Mouse (Mus musculus): ENCODE results near the gene Trip10. TPM values are rescaled to one million over a fixed set of nuclear protein-coding genes. Genes with fewer than 3 reads are reported as not detected.
A peak's percentile ranks its signal among the peaks of the same experiment; 100 is the strongest.

Trip10 gene
- polyA plus RNA-seq, 1 experiment = 61.1 TPM

- no peak overlapping the region for H3K9ac ChIP-seq (ENCODE audit: low read depth, poor library complexity, severe bottlenecking)
- H3K4me3 ChIP-seq (ENCODE audit: low read depth, low read length) = no peak overlapping the region
- H3K4me1 ChIP-seq (ENCODE audit: control insufficient read depth, insufficient read depth, low read length) = peaks cover 12% of the 10 kb centered on the region
- TF ChIP-seq EP300 (IDR thresholded peaks at IDR 0.05; ENCODE audit: insufficient read depth, low read depth, low read length) (no peak), POLR2A (IDR thresholded peaks at IDR 0.05; ENCODE audit: insufficient read depth, low read length) (no peak), CTCF (IDR thresholded peaks at IDR 0.05; ENCODE audit: low read depth, low read length) (no peak)
- peaks cover 17% of the 10 kb centered on the region for H3K36me3 ChIP-seq (ENCODE audit: control insufficient read depth, insufficient read depth, low read length, poor library complexity, severe bottlenecking)
- H3K27ac ChIP-seq (ENCODE audit: insufficient read depth, low read length) = no peak overlapping the region
- H3K9me3 ChIP-seq (replicated peaks; ENCODE audit: control insufficient read depth, insufficient read depth, low read length, poor library complexity, severe bottlenecking) = no peaks in the 10 kb centered on the region
- H3K27me3 ChIP-seq (ENCODE audit: control insufficient read depth, insufficient read depth, low read length, poor library complexity, severe bottlenecking) = no peaks in the 10 kb centered on the region
Observed at GRCm38 (mm10) chr17:57264972-57265945, 16.0 kb downstream of the Trip10 start.

- H3K4me1 ChIP-seq (ENCODE audit: control insufficient read depth, insufficient read depth, low read length) = peaks cover 8% of the 10 kb centered on the region
- H3K27ac ChIP-seq (ENCODE audit: insufficient read depth, low read length) = no peak overlapping the region
- H3K27me3 ChIP-seq (ENCODE audit: control insufficient read depth, insufficient read depth, low read length, poor library complexity, severe bottlenecking) = no peaks in the 10 kb centered on the region
- peaks cover 5% of the 10 kb centered on the region; the same call in 1 of the 2 replicates for H3K9me3 ChIP-seq (replicated peaks; ENCODE audit: control insufficient read depth, insufficient read depth, low read length, poor library complexity, severe bottlenecking)
- H3K36me3 ChIP-seq (ENCODE audit: control insufficient read depth, insufficient read depth, low read length, poor library complexity, severe bottlenecking) = peaks cover 7% of the 10 kb centered on the region
- no peak for TF ChIP-seq EP300 (IDR thresholded peaks at IDR 0.05; ENCODE audit: insufficient read depth, low read depth, low read length)
- TF ChIP-seq POLR2A (IDR thresholded peaks at IDR 0.05; ENCODE audit: insufficient read depth, low read length) = no peak
- TF ChIP-seq CTCF (IDR thresholded peaks at IDR 0.05; ENCODE audit: low read depth, low read length) = no peak
- no peak overlapping the region for H3K9ac ChIP-seq (ENCODE audit: low read depth, poor library complexity, severe bottlenecking)
- H3K4me3 ChIP-seq (ENCODE audit: low read depth, low read length) = no peak overlapping the region
Observed at GRCm38 (mm10) chr17:57267556-57268126, 18.4 kb downstream of the Trip10 start.

- Histone ChIP-seq H3K27me3 (ENCODE audit: control insufficient read depth, insufficient read depth, low read length, poor library complexity, severe bottlenecking) (no peaks in the 10 kb centered on the region), H3K4me3 (ENCODE audit: low read depth, low read length) (no peak overlapping the region), H3K4me1 (ENCODE audit: control insufficient read depth, insufficient read depth, low read length) (no peaks in the 10 kb centered on the region), H3K9ac (ENCODE audit: low read depth, poor library complexity, severe bottlenecking) (no peak overlapping the region), H3K36me3 (ENCODE audit: control insufficient read depth, insufficient read depth, low read length, poor library complexity, severe bottlenecking) (no peaks in the 10 kb centered on the region), H3K27ac (ENCODE audit: insufficient read depth, low read length) (no peak overlapping the region), H3K9me3 (replicated peaks; ENCODE audit: control insufficient read depth, insufficient read depth, low read length, poor library complexity, severe bottlenecking) (peaks cover 5% of the 10 kb centered on the region; the same call in 1 of the 2 replicates)
- TF ChIP-seq POLR2A (IDR thresholded peaks at IDR 0.05; ENCODE audit: insufficient read depth, low read length) (no peak), CTCF (IDR thresholded peaks at IDR 0.05; ENCODE audit: low read depth, low read length) (no peak)
Observed at GRCm38 (mm10) chr17:57271301-57271700, 22.0 kb downstream of the Trip10 start.

GRCm38 (mm10) chr17:57273846-57274245, 24.6 kb downstream of the Trip10 start:
- no peak overlapping the region for H3K9ac ChIP-seq (ENCODE audit: low read depth, poor library complexity, severe bottlenecking)
- TF ChIP-seq CTCF (IDR thresholded peaks at IDR 0.05; ENCODE audit: low read depth, low read length) (no peak), EP300 (IDR thresholded peaks at IDR 0.05; ENCODE audit: insufficient read depth, low read depth, low read length) (0 out of 2 replicates have a peak, but pooled peaks have one; percentile 73)
- H3K9me3 ChIP-seq (replicated peaks; ENCODE audit: control insufficient read depth, insufficient read depth, low read length, poor library complexity, severe bottlenecking) = peaks cover 5% of the 10 kb centered on the region; the same call in 1 of the 2 replicates
- no peaks in the 10 kb centered on the region for H3K36me3 ChIP-seq (ENCODE audit: control insufficient read depth, insufficient read depth, low read length, poor library complexity, severe bottlenecking)
- no peak overlapping the region for H3K4me3 ChIP-seq (ENCODE audit: low read depth, low read length)
- no peaks in the 10 kb centered on the region for H3K4me1 ChIP-seq (ENCODE audit: control insufficient read depth, insufficient read depth, low read length)
- H3K27me3 ChIP-seq (ENCODE audit: control insufficient read depth, insufficient read depth, low read length, poor library complexity, severe bottlenecking) = no peaks in the 10 kb centered on the region
- no peak overlapping the region for H3K27ac ChIP-seq (ENCODE audit: insufficient read depth, low read length)

DNA sequence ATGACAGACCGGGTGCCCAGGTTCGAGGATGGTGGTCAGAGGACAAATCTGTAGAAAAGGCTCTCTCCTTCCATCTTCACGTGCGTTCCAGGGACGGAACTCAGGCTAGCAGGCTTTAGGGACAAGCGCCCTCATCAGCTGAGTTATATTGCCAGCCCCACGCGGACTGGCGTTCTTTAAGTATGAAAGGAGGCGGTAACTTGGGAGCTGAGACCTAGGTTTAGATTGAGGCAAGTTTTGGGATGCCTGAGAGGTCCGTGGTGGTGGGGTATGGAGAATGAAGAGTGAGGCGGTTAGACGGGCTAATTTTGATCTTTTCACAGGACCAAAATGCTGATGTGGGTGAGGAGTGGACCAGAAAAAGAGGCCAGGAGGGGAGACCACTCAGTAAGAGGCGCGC, 25.4 kb downstream of the Trip10 start:
- Histone ChIP-seq H3K9ac (ENCODE audit: low read depth, poor library complexity, severe bottlenecking) (peak overlapping the region; percentile 28), H3K4me1 (ENCODE audit: control insufficient read depth, insufficient read depth, low read length) (no peaks in the 10 kb centered on the region), H3K27ac (ENCODE audit: insufficient read depth, low read length) (no peak overlapping the region), H3K36me3 (ENCODE audit: control insufficient read depth, insufficient read depth, low read length, poor library complexity, severe bottlenecking) (no peaks in the 10 kb centered on the region), H3K9me3 (replicated peaks; ENCODE audit: control insufficient read depth, insufficient read depth, low read length, poor library complexity, severe bottlenecking) (peaks cover 5% of the 10 kb centered on the region; the same call in 1 of the 2 replicates), H3K4me3 (ENCODE audit: low read depth, low read length) (peak overlapping the region; percentile 90), H3K27me3 (ENCODE audit: control insufficient read depth, insufficient read depth, low read length, poor library complexity, severe bottlenecking) (no peaks in the 10 kb centered on the region)
- TF ChIP-seq EP300 (IDR thresholded peaks at IDR 0.05; ENCODE audit: insufficient read depth, low read depth, low read length) = no peak
- no peak for TF ChIP-seq CTCF (IDR thresholded peaks at IDR 0.05; ENCODE audit: low read depth, low read length)
- TF ChIP-seq POLR2A (IDR thresholded peaks at IDR 0.05; ENCODE audit: insufficient read depth, low read length) = no peak
